Mouse (Mus musculus) embryonic facial prominence, embryonic 14.5 days (tissue): ENCODE results near the gene St8sia1. TPM values are rescaled to one million over a fixed set of nuclear protein-coding genes. Genes with fewer than 3 reads are reported as not detected.

Source experiments
- ATAC-seq: fragments of 200-750 bp; cut with Nextera tagmentation; 2 replicates; pipeline ENCODE4 v1.8.0; 2017; ENCODE audit warnings: low read depth, moderate number of reproducible peaks, moderate TSS enrichment
- DNase-seq: peaks from one replicate; pipeline ENCODE4 v3.0.0-alpha.2; 2015; ENCODE audit warnings: low spot score
- H3K27ac ChIP-seq: fragments of 300-500 bp; sonication (generic); replicated peaks from 2 replicates; pipeline ENCODE4 v1.5.1; 2014; ENCODE audit warnings: low read depth, mild to moderate bottlenecking, low read length, moderate library complexity
- H3K27me3 ChIP-seq: fragments of 300-500 bp; sonication (generic); replicated peaks from 2 replicates; pipeline ENCODE4 v1.6.1; 2014; ENCODE audit warnings: low read length; ENCODE audit not compliant: control insufficient read depth, insufficient read depth
- H3K36me3 ChIP-seq: fragments of 300-500 bp; sonication (generic); 2 replicates; pipeline ENCODE4 v1.6.1; 2014; ENCODE audit warnings: low read length, mixed read lengths; ENCODE audit not compliant: control insufficient read depth, insufficient read depth
- H3K4me1 ChIP-seq: fragments of 300-500 bp; sonication (generic); 2 replicates; pipeline ENCODE4 v1.6.1; 2014; ENCODE audit warnings: antibody characterized with exemption, low read length; ENCODE audit not compliant: control insufficient read depth, insufficient read depth
- H3K4me2 ChIP-seq: fragments of 300-500 bp; sonication (generic); 2 replicates; pipeline ENCODE4 v1.6.1; 2014; ENCODE audit warnings: low read depth, mild to moderate bottlenecking, low read length, moderate library complexity, mixed read lengths
- H3K4me3 ChIP-seq: fragments of 300-500 bp; sonication (generic); 2 replicates; pipeline ENCODE4 v1.5.1; 2014; ENCODE audit warnings: low read depth, mild to moderate bottlenecking, low read length
- H3K9ac ChIP-seq: fragments of 300-500 bp; sonication (generic); 2 replicates; pipeline ENCODE4 v1.6.1; 2014; ENCODE audit warnings: low read depth, mild to moderate bottlenecking, low read length, moderate library complexity, mixed read lengths
- H3K9me3 ChIP-seq: fragments of 300-500 bp; sonication (generic); 2 replicates; pipeline ENCODE4 v1.6.1; 2016; ENCODE audit warnings: low read length; ENCODE audit not compliant: control insufficient read depth
- WGBS: fragments of 180-500 bp; shearing (Covaris S2); extraction: QIAGEN DNeasy Blood & Tissue Kit; methylation state at CpG from one replicate; pipeline ENCODE4 v1.1.7; 2014; 5-methylcytosine and 5-hydroxymethylcytosine counted together
- polyA plus RNA-seq: library from polyadenylated mRNA; unstranded; fragments of >200 nt; fragmentation: Nextera tagmentation; extraction: Ambion mirVana; gene quantifications from 2 replicates; pipeline ENCODE4 v1.2.1, GENCODE M21; 2014

The St8sia1 gene
- polyA plus RNA-seq, 1 experiment from 2014 or later, result 1.8 TPM

DNA sequence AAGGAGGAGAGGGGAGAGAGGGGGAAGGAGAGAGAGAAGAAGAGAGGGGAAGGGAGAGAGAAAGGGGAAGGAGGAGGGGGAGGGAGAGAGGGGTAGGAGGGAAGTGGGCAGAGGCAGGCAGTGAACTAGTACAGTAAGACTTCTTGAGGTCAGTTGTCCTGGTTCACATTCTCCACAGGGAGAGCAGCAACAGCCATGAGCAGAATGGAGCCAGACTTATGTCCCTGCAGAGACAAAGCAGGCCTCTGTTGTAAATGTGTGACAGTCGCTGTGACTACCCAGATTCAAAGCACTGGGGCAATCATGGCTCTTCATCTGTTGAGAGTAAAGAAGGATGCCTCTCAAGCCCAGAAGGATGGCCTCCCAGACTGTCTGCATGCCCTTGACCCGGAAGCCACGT lies 132.5 kb downstream of the St8sia1 start:
- Histone ChIP-seq H3K27me3 (no peaks in the 10 kb centered on the region), H3K9me3 (no peaks in the 10 kb centered on the region), H3K9ac (no peak overlapping the region), H3K4me1 (no peaks in the 10 kb centered on the region), H3K36me3 (no peaks in the 10 kb centered on the region), H3K4me3 (no peak overlapping the region), H3K27ac (no peak overlapping the region), H3K4me2 (no peak overlapping the region)
- DNase-seq, result no peak
- no peak for ATAC-seq
- WGBS, result 87% methylated on average over 3 of the region's 3 CpGs

DNA sequence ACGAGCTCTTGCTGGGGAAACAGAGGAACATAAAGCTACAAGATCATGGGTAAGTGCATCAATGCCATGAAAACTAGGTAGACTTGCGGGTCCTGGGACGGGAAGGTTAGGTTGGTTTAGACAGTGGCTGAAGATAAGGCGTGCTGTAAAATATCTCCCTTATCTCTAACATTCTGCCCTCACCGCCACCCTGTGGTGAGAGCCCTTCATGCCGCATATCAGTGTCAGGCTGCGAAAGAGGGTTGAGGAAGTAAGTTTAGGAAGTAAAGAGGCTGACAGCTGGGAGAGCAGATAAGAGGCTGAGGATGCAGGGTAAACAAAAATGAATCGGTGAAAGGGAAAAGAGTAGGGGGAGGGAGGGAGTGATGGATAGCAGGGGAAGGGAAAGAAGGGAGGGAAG lies 133.0 kb downstream of the St8sia1 start:
- Histone ChIP-seq H3K4me1 (no peaks in the 10 kb centered on the region), H3K4me3 (no peak overlapping the region), H3K9ac (no peak overlapping the region), H3K27me3 (no peaks in the 10 kb centered on the region), H3K36me3 (no peaks in the 10 kb centered on the region), H3K27ac (no peak overlapping the region), H3K4me2 (no peak overlapping the region), H3K9me3 (no peaks in the 10 kb centered on the region)
- no peak for ATAC-seq
- DNase-seq, result no peak
- WGBS, result 43% methylated on average over 8 of the region's 8 CpGs

- H3K27ac ChIP-seq, result no peak overlapping the region
- no peaks in the 10 kb centered on the region for H3K4me1 ChIP-seq
- no peaks in the 10 kb centered on the region for H3K27me3 ChIP-seq
- whole genome bisulfite sequencing, result 89% methylated on average over 3 of the region's 3 CpGs
- no peak overlapping the region for H3K4me2 ChIP-seq
- no peak overlapping the region for H3K4me3 ChIP-seq
- no peaks in the 10 kb centered on the region for H3K36me3 ChIP-seq
- no peak overlapping the region for H3K9ac ChIP-seq
- no peak for DNase-seq
- no peaks in the 10 kb centered on the region for H3K9me3 ChIP-seq
- no peak for ATAC-seq
These were observed 134.0 kb downstream of the St8sia1 start for GRCm38 (mm10) chr6:142830221-142830620.

DNA sequence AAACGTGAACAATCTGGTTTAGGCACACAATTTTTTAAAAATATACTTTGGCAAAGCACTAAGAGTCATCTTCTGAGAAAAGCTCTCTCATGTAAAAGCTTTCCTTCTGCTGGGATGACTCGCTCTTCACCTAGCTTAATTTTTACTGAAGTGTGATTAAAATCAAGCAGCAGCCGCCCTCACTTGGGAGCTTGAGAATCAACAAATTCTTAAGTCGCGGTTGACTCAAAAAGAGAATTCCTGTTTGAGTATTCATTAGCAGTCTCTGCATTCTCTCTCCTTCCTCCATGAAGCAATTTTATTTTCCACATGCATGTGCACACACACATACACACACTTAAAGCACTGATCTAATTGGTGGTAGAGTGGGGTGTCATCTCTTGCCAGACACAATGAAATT lies 138.8 kb downstream of the St8sia1 start:
- Histone ChIP-seq H3K9ac (no peak overlapping the region), H3K9me3 (no peaks in the 10 kb centered on the region), H3K4me3 (no peak overlapping the region), H3K27ac (no peak overlapping the region), H3K4me2 (no peak overlapping the region), H3K36me3 (no peaks in the 10 kb centered on the region), H3K27me3 (no peaks in the 10 kb centered on the region), H3K4me1 (no peaks in the 10 kb centered on the region)
- DNase-seq (no peak), ATAC-seq (no peak)
- 82% methylated on average over 5 of the region's 5 CpGs for WGBS

DNA sequence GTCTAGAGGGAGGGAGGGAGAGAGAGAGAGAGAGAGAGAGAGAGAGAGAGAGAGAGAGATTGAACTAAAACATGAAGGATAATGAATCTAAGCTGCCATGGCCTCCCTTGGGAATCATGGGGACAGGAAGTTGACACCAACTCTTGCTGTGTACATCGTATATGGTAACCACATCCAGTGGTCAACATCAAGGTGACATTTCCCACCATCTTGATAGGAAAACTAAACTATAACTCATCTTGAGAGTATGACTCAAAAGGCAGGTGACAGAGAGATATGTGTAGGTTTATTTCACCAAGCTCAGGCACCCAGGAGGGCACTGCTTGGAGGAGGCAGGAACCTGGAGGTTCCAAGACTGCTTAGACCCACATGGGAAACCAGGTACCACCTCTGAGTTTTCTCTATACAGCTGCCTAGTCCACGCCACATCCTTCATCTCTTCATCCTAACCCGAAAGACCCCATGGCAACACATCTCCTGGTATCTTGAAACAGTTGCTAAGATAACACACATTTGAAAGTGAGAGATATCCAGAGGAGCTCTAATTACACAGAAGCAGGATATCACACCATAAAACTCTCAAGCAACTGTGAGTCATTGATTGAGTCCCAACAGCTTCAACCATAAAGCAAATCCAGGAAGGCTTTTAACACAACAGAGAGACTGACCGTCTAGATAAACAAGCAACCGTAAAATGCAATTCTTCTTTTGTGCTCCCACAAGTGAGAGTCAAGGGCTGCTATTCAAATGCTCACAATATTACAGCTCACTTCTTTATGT lies 141.1 kb downstream of the St8sia1 start:
- Histone ChIP-seq H3K27ac (no peak overlapping the region), H3K4me2 (no peak overlapping the region), H3K36me3 (no peaks in the 10 kb centered on the region), H3K4me3 (no peak overlapping the region), H3K27me3 (no peaks in the 10 kb centered on the region), H3K9ac (no peak overlapping the region), H3K9me3 (no peaks in the 10 kb centered on the region), H3K4me1 (no peaks in the 10 kb centered on the region)
- DNase-seq, result no peak
- no peak for ATAC-seq
- WGBS, result 81% methylated on average over 5 of the region's 5 CpGs

DNA sequence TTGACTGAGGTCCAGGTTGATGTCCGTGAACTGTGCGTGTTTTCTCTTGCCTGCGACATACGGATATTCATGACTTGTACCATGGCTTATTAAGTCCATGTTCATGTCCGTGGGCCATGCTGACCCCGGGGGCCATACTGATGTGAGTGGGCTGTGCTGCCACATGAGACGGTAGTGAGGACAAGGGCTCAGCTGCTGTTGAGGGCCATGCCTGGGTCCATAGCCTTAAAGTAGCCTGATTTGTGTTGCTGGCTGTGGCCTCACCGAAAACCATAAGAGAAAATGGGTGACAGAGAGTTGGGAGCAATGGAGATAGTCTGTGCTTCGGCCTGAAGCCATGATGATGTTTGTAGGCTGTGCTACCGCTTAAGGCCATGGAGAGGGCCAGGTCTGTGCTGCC lies 145.9 kb downstream of the St8sia1 start:
- ATAC-seq (no peak), DNase-seq (no peak)
- Histone ChIP-seq H3K4me3 (no peak overlapping the region), H3K4me1 (no peaks in the 10 kb centered on the region), H3K9ac (no peak overlapping the region), H3K9me3 (no peaks in the 10 kb centered on the region), H3K36me3 (no peaks in the 10 kb centered on the region), H3K27me3 (no peaks in the 10 kb centered on the region), H3K4me2 (no peak overlapping the region), H3K27ac (no peak overlapping the region)
- 93% methylated on average over 10 of the region's 10 CpGs for WGBS

DNA sequence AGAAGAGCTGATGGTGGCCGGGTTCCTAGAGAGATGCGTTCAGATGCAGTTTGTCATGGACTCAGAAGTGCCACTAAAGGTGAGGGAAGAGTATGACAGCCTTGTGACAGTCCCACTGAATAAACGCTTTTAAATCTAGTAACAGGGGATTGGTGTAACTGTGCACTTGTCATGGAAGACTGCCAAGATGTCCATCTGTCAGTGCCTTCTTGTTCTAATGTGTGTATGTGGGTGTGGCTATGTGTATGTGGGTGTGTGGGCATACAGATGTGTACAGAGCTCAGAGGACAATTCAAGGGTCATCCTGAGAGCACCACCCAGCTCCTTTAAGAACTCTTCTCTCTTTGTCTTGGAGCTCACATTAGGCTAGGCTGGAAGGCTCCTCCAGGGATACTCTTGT lies 148.7 kb downstream of the St8sia1 start:
- no peak overlapping the region for H3K9ac ChIP-seq
- H3K4me3 ChIP-seq, result no peak overlapping the region
- no peak overlapping the region for H3K4me2 ChIP-seq
- no peak overlapping the region for H3K27ac ChIP-seq
- no peaks in the 10 kb centered on the region for H3K27me3 ChIP-seq
- H3K36me3 ChIP-seq, result no peaks in the 10 kb centered on the region
- ATAC-seq (no peak), DNase-seq (no peak)
- 69% methylated on average over 3 of the region's 3 CpGs for WGBS
- H3K4me1 ChIP-seq, result no peaks in the 10 kb centered on the region
- H3K9me3 ChIP-seq, result no peaks in the 10 kb centered on the region

DNA sequence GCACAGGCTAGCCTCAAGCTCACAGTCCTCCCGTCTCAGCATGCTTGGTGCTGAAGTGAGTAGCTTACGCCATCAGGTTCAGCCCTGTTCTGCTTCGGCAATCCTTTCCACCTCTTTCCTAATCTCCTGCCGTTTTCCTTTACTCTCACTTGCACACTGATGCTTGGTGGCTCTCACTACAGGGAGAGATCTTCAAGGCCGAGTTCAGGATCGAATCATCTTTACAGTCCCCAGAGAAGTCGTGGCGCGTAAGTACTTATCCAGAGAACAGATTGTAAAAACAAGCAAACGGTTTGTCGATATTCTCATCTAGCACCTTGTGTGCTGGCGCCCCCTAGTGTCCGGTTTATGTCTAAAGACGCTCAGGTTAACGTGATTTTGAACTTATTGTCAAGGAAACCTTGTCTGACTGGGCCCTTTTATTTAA lies 149.7 kb downstream of the St8sia1 start:
- H3K9ac ChIP-seq, result peak overlapping the region; percentile 43; the same call in 1 of the 2 replicates
- H3K36me3 ChIP-seq, result no peaks in the 10 kb centered on the region
- no peaks in the 10 kb centered on the region for H3K9me3 ChIP-seq
- DNase-seq (peak; percentile 95), ATAC-seq (peak; percentile 60; the same call in 1 of the 2 replicates)
- peak overlapping the region; percentile 35 for H3K4me3 ChIP-seq
- H3K27me3 ChIP-seq, result no peaks in the 10 kb centered on the region
- H3K27ac ChIP-seq, result no peak overlapping the region
- WGBS, result 3% methylated on average over 15 of the region's 15 CpGs
- peak overlapping the region; percentile 53 for H3K4me2 ChIP-seq
- no peaks in the 10 kb centered on the region for H3K4me1 ChIP-seq

DNA sequence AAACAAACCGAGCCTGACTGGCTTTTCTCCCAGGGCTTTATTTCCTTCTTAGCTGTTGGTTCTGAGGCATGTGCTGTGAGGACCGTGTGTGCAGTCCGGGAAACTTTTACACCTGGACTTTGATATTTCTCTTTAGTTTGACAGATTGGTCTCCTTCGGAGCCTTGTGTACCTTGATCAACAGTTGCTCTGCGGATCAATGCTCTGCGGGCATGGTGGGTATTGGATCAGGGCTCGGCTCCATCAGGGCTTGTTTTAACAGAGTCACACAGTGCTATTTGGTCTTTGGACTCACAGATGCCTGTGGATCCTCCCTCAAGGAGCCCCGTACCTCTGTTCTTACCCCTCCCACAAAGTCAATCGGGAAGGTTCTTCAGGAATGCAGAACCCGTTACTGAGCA lies 150.2 kb downstream of the St8sia1 start:
- 55% methylated on average over 10 of the region's 10 CpGs for WGBS
- ATAC-seq, result peak; percentile 10; the same call in 1 of the 2 replicates
- peak overlapping the region; percentile 35; the same call in 1 of the 2 replicates for H3K4me3 ChIP-seq

More for the DNA sequence above, 150.2 kb downstream of the St8sia1 start:
- no peaks in the 10 kb centered on the region for H3K27me3 ChIP-seq
- H3K9ac ChIP-seq, result no peak overlapping the region
- H3K36me3 ChIP-seq, result no peaks in the 10 kb centered on the region
- H3K9me3 ChIP-seq, result no peaks in the 10 kb centered on the region
- no peak overlapping the region for H3K27ac ChIP-seq
- peak overlapping the region; percentile 53 for H3K4me2 ChIP-seq
- no peak for DNase-seq
- no peaks in the 10 kb centered on the region for H3K4me1 ChIP-seq
